Mouse (Mus musculus): ENCODE measurements at regions not wholly inside any gene's neighbourhood (a gene's known extent, or its start where the extent isn't known, plus 50 kb on each side); places are given as distances from the start of the nearest gene placed in this dataset.

DNA sequence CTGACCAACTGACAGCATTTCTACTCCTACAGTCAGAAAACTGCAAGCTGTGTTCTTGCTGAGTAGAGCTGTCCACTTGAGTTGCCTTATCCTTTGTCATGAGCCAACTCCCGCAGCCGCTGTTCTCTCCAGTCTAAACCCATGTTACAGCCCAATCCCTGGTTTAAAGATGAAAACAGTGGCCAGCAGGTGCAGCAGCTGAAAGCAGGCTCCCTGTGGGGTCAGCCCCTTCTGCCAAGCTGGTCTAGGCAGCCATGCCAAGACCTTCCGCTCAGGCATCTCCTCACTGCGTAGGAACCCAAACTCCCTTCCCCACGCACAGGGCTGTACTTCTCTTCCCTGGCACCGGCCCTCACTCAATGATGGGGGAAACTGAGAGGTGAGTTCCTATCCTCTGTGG, 279.3 kb upstream of the Npvf start:
- TF ChIP-seq CTCF (conservative IDR thresholded peaks at IDR 0.05; ENCODE audit: insufficient read depth, insufficient read length, low read depth, low read length) (no peak), POLR2A (IDR thresholded peaks at IDR 0.05; ENCODE audit: low read depth, low read length) (no peak)

Data from kidney, adult 2 months (tissue).